Mouse (Mus musculus) heart, adult 2 months (tissue): ENCODE results near the gene Acvrl1.
A peak's percentile ranks its signal among the peaks of the same experiment; 100 is the strongest.

Experiments used
- CTCF ChIP-seq: fragments of 200-600 bp; IDR thresholded peaks from 2 replicates; pipeline ENCODE4 v1.8.1; 2022; ENCODE audit warnings: antibody characterized with exemption, mild to moderate bottlenecking, moderate library complexity
- EP300 ChIP-seq: fragments of 200-500 bp; IDR thresholded peaks from 2 replicates; pipeline ENCODE4 v1.6.1; 2011; ENCODE audit warnings: low read depth, low read length, control low read depth; ENCODE audit not compliant: insufficient read depth

DNA sequence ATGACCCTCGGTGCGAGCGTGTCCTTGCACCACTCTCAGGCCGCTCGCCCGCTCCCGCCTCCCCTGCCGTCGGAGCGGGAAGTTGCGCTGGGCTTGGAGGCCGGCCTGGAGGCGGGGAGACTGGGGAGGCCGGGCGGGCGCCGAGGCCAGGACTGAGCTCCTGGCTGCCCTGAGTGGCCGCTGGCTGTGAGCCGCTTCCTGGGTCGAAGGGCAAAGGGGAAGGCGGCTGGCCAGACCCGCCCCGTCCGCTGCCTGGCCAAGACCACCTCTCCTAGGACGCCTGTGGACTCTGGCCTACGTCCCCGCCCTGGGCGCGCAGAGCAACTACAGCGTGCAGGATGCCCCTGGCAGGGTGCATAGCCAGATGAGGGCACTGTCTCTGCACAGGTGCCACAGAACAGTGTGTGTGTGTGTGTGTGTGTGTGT, 49.6 kb upstream of the Acvrl1 start:
- TF ChIP-seq EP300 (0 out of 2 replicates have a peak, but pooled peaks have one; percentile 58), CTCF (peak; percentile 29)
